Mouse (Mus musculus): ENCODE data around the gene Klhl28.

Gene Klhl28

GRCm38 (mm10) chr12:64965124-64966026 is at the start of gene Klhl28, which contains the start of gene Togaram1:
Klhl28 (minus strand) TSS chr12:64965534.
Togaram1 (plus strand) TSS chr12:64965804.
- DNase-seq: peak; percentile 99

GRCm38 (mm10) chr12:65007725-65008124 is 42.4 kb upstream of the Klhl28 start:
- DNase-seq: no peak

- DNase-seq: no peak
Observed at GRCm38 (mm10) chr12:64977518-64977917, 12.2 kb upstream of the Klhl28 start.

- DNase-seq: no peak
Observed at GRCm38 (mm10) chr12:64976191-64976590, 10.9 kb upstream of the Klhl28 start.

GRCm38 (mm10) chr12:64975558-64975957 is 10.2 kb upstream of the Klhl28 start:
- no peak for DNase-seq

DNA sequence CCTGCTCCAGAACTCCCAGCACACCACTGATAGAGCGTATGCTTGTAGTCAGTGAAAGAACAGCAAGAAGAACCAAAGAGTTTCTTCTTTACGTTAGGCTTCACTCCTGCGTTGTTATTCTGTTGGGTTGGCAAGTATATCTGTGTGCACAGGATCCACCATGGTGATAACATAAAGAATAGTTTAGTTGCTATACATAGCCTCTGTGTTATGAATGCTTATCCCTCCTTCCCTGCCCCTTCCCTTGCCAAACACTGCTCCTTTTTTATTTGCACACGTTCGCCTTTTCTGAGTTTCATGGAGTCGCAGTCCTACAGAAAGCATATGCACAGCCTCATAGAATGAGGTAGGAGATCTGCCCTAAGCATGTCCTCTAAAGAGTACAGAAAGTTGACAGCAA is 6.7 kb upstream of the Klhl28 start:
- no peak for DNase-seq

- DNase-seq: no peak
Observed at GRCm38 (mm10) chr12:64971399-64971798, 6.1 kb upstream of the Klhl28 start.

GRCm38 (mm10) chr12:64968067-64968466 is 2.7 kb upstream of the Klhl28 start:
- DNase-seq: no peak

DNA sequence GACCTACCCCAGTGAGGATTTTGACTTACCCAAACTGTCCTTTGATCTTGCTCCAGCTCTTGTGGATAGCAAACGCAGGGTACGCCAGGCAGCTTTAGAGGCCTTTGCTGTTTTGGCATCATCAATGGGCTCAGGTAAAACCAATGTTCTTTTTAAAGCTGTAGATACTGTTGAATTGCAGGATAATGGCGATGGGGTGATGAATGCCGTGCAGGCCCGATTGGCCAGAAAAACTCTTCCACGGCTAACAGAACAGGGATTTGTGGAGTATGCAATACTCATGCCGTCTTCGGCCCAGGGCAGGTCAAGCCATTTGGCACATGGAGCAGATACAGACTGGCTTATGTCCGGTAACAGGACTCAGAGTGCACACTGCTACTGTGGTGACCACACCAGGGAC is 2.1 kb upstream of the Klhl28 start:
- DNase-seq: no peak

- no peak for DNase-seq
Observed at GRCm38 (mm10) chr12:64966652-64967435, 1.5 kb upstream of the Klhl28 start.

- peak; percentile 55 for DNase-seq
Observed at GRCm38 (mm10) chr12:64966101-64966631, 832 bp upstream of the Klhl28 start.

- DNase-seq: no peak
Observed at GRCm38 (mm10) chr12:64964560-64964959, 774 bp downstream of the Klhl28 start.

- no peak for DNase-seq
Observed at GRCm38 (mm10) chr12:64937493-64937892, 27.8 kb downstream of the Klhl28 start.

GRCm38 (mm10) chr12:64917578-64918471 is 47.5 kb downstream of the Klhl28 start, which contains the start of gene Gm527:
Gm527 (plus strand) TSS chr12:64917906.
- DNase-seq: peak; percentile 92

- DNase-seq: no peak
Observed at GRCm38 (mm10) chr12:64916735-64917134, 48.6 kb downstream of the Klhl28 start.

GRCm38 (mm10) chr12:64912996-64913395 is 52.3 kb downstream of the Klhl28 start:
- no peak for DNase-seq

- DNase-seq: no peak
Observed at GRCm38 (mm10) chr12:64903186-64903585, 62.1 kb downstream of the Klhl28 start.

DNA sequence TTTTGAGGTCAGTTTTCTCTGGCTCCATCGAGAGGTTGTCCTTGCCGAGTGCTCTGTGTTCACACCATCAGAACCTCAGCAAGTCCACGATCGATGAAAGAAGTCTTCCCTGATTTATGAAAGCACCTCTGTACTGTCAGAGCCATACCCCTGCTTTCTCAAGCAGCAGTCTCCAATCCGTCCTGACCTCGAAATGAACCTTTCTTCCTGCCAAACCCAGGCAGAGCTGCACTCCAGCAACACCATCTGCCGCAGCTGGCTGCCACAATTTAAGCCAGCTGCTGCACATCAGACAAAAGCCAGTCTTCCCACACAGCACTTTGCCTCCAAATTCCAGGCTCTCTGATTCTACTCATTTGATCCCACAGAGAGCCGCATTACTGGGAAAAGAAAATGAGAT is 62.8 kb downstream of the Klhl28 start:
- no peak for DNase-seq

GRCm38 (mm10) chr12:64897060-64897730 is 68.1 kb downstream of the Klhl28 start:
- peak; percentile 63 for DNase-seq

All from right cerebral cortex, postnatal 14 days (tissue).